Mouse (Mus musculus) cerebellum, adult 2 months (tissue): ENCODE data around the gene Crybb2. TPM values are rescaled to one million over a fixed set of nuclear protein-coding genes. Genes with fewer than 3 reads are reported as not detected.
"Not testable (repeated sequence)": the region's sequence is repeated elsewhere in the genome, so short reads cannot be mapped to it uniquely, and the experiment has no call there.

Experiments
- DNase-seq, 2 experiments: peaks; one replicate each; pipeline ENCODE4 v3.0.0; 2021
- H3K27ac ChIP-seq: fragments of 200-500 bp; 2 replicates; pipeline ENCODE4 v1.5.1; 2012; ENCODE audit warnings: low read length, control low read depth, inconsistent platforms; ENCODE audit not compliant: insufficient read depth
- H3K27me3 ChIP-seq: fragments of 200-500 bp; 2 replicates; pipeline ENCODE4 v1.6.1; 2012; ENCODE audit warnings: inconsistent platforms, mild to moderate bottlenecking, low read length, moderate library complexity; ENCODE audit not compliant: control insufficient read depth, insufficient read depth
- H3K4me1 ChIP-seq: fragments of 200-500 bp; 2 replicates; pipeline ENCODE4 v1.6.1; 2011; ENCODE audit warnings: low read length; ENCODE audit not compliant: control insufficient read depth, insufficient read depth
- H3K4me3 ChIP-seq: fragments of 200-500 bp; replicated peaks from 2 replicates; pipeline ENCODE3; 2011; ENCODE audit warnings: mild to moderate bottlenecking, low read depth, low read length, control low read depth; ENCODE audit not compliant: insufficient read depth
- CTCF ChIP-seq: fragments of 200-500 bp; IDR thresholded peaks from 2 replicates; pipeline ENCODE4 v1.5.1; 2011; ENCODE audit warnings: low read depth, mild to moderate bottlenecking, control low read depth, low read length, moderate library complexity, borderline replicate concordance; ENCODE audit not compliant: insufficient read depth
- POLR2A ChIP-seq: fragments of 200-500 bp; IDR thresholded peaks from 2 replicates; pipeline ENCODE4 v1.6.1; 2011; ENCODE audit warnings: low read length, control low read depth, borderline replicate concordance; ENCODE audit not compliant: insufficient read depth
- WGBS: fragments of 180-500 bp; shearing (Covaris S2); methylation state at CpG from one replicate; pipeline ENCODE4 v1.1.7; 2018; 5-methylcytosine and 5-hydroxymethylcytosine counted together
- polyA plus RNA-seq: library from polyadenylated mRNA; depleted of rRNA; stranded (reverse); fragments of >200 nt; gene quantifications from 2 replicates; pipeline ENCODE4 v1.2.3, GENCODE M21; 2012

The Crybb2 gene
- polyA plus RNA-seq, 1 experiment, result not detected

DNA sequence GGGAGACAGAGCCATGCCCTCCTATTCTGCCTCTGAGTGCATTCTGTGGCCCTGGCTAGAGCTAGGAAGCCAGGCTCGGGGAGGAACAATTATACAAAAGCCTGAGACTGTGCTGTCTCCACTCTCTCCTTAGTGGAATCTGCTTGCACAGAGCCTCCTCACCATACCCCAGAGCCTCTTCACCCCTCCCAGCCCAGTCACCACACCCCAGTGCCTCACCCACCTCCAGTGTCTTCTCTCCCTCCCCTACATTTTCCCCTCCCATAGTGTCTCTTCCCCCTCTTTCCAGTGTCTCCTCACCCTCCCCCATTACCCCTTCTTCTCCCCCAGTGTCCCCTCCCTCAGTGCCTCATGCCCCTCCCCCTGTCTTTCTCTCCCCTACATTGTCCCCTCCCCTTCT is 41.0 kb upstream of the Crybb2 start:
- H3K4me1 ChIP-seq, result no peaks in the 10 kb centered on the region
- H3K4me3 ChIP-seq, result no peak overlapping the region
- WGBS, result 38% methylated on average over 1 of the region's 1 CpGs
- TF ChIP-seq CTCF (no peak), POLR2A (no peak)
- H3K27ac ChIP-seq, result no peak overlapping the region
- DNase-seq, result no peak
- no peaks in the 10 kb centered on the region for H3K27me3 ChIP-seq

GRCm38 (mm10) chr5:113109651-113110050 is 39.7 kb upstream of the Crybb2 start:
- WGBS, result 92% methylated on average over 2 of the region's 2 CpGs

GRCm38 (mm10) chr5:113108165-113108764 is 38.3 kb upstream of the Crybb2 start:
- WGBS, result 70% methylated on average over 11 of the region's 11 CpGs
- no peak overlapping the region for H3K4me3 ChIP-seq
- H3K4me1 ChIP-seq, result no peaks in the 10 kb centered on the region
- no peak overlapping the region for H3K27ac ChIP-seq
- no peaks in the 10 kb centered on the region for H3K27me3 ChIP-seq
- DNase-seq, result no peak
- TF ChIP-seq POLR2A, result no peak
- TF ChIP-seq CTCF, result no peak

More at GRCm38 (mm10) chr5:113109651-113110050, 39.7 kb upstream of the Crybb2 start:
- not testable (repeated sequence) for H3K27ac ChIP-seq, H3K4me3 ChIP-seq, H3K27me3 ChIP-seq, DNase-seq, H3K4me1 ChIP-seq
- 0 out of 2 replicates have a peak, but pooled peaks have one; percentile 9 for TF ChIP-seq CTCF

- Histone ChIP-seq H3K27ac (no peak overlapping the region), H3K4me1 (no peaks in the 10 kb centered on the region), H3K27me3 (no peaks in the 10 kb centered on the region), H3K4me3 (no peak overlapping the region)
- no peak for DNase-seq
- TF ChIP-seq POLR2A, result no peak
- no peak for TF ChIP-seq CTCF
- WGBS, result 59% methylated on average over 3 of the region's 3 CpGs
These were observed 37.8 kb upstream of the Crybb2 start for GRCm38 (mm10) chr5:113107709-113108108.

DNA sequence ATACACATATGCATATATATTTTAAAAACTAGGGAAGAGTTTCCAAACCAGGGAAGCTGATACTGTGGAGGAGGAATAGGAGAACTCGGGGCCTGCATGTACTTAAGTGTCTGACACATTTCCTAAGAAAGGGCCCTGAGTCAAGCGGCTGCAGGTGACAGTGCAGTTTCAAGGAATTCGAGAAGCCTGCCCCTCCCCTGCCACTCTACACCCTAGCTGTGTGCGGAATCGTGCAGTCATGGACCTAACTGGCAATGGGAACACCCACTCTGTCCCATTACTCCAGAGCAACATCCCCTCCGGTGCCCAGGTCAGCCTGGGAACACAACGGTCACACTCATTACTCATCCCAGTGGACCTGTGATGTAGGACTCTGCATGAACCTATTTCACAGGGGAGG is 36.7 kb upstream of the Crybb2 start:
- TF ChIP-seq CTCF, result no peak
- no peak for TF ChIP-seq POLR2A
- WGBS, result 88% methylated on average over 7 of the region's 7 CpGs

GRCm38 (mm10) chr5:113105481-113105880 is 35.6 kb upstream of the Crybb2 start:
- Histone ChIP-seq H3K4me1 (no peaks in the 10 kb centered on the region), H3K4me3 (no peak overlapping the region), H3K27me3 (no peaks in the 10 kb centered on the region), H3K27ac (no peak overlapping the region)
- WGBS, result 47% methylated on average over 4 of the region's 4 CpGs
- no peak for TF ChIP-seq CTCF
- no peak for TF ChIP-seq POLR2A
- DNase-seq, result peak in 1 of 2 experiments; percentile 43

More for the DNA sequence above, 36.7 kb upstream of the Crybb2 start:
- Histone ChIP-seq H3K27me3 (no peaks in the 10 kb centered on the region), H3K27ac (no peak overlapping the region), H3K4me1 (no peaks in the 10 kb centered on the region), H3K4me3 (no peak overlapping the region)
- no peak for DNase-seq

- H3K4me3 ChIP-seq, result no peak overlapping the region
- H3K27ac ChIP-seq, result no peak overlapping the region
- H3K27me3 ChIP-seq, result no peaks in the 10 kb centered on the region
- no peaks in the 10 kb centered on the region for H3K4me1 ChIP-seq
- TF ChIP-seq CTCF (no peak), POLR2A (no peak)
- DNase-seq, result no peak
- WGBS, result 24% methylated on average over 9 of the region's 9 CpGs
These were observed 35.1 kb upstream of the Crybb2 start for GRCm38 (mm10) chr5:113105035-113105434.

- 73% methylated on average over 7 of the region's 7 CpGs for WGBS
- H3K4me3 ChIP-seq, result no peak overlapping the region
- H3K4me1 ChIP-seq, result no peaks in the 10 kb centered on the region
- no peak for DNase-seq
- H3K27ac ChIP-seq, result no peak overlapping the region
- no peaks in the 10 kb centered on the region for H3K27me3 ChIP-seq
- TF ChIP-seq POLR2A (no peak), CTCF (no peak)
These were observed 32.5 kb upstream of the Crybb2 start for GRCm38 (mm10) chr5:113102455-113102854.
